Mouse (Mus musculus) embryonic fibroblast, embryonic 13.5 days (primary cell): Measurements from ENCODE around the gene Dnajb5.

Experiments used
- CTCF ChIP-seq: IDR thresholded peaks from 2 replicates; pipeline ENCODE4 v1.5.1; 2011; ENCODE audit warnings: mild to moderate bottlenecking, control low read depth, low read length, moderate library complexity, borderline replicate concordance; ENCODE audit not compliant: insufficient read depth
- POLR2A ChIP-seq: IDR thresholded peaks from 2 replicates; pipeline ENCODE4 v1.6.1; 2011; ENCODE audit warnings: low read depth, mild to moderate bottlenecking, control low read depth, low read length, moderate library complexity

- TF ChIP-seq POLR2A (no peak), CTCF (no peak)
Observed at GRCm38 (mm10) chr4:42965039-42965719, 15.6 kb downstream of the Dnajb5 start.
